Comparison of ENCODE assay signal across 8 mouse cellular contexts in the genomic region with DNA sequence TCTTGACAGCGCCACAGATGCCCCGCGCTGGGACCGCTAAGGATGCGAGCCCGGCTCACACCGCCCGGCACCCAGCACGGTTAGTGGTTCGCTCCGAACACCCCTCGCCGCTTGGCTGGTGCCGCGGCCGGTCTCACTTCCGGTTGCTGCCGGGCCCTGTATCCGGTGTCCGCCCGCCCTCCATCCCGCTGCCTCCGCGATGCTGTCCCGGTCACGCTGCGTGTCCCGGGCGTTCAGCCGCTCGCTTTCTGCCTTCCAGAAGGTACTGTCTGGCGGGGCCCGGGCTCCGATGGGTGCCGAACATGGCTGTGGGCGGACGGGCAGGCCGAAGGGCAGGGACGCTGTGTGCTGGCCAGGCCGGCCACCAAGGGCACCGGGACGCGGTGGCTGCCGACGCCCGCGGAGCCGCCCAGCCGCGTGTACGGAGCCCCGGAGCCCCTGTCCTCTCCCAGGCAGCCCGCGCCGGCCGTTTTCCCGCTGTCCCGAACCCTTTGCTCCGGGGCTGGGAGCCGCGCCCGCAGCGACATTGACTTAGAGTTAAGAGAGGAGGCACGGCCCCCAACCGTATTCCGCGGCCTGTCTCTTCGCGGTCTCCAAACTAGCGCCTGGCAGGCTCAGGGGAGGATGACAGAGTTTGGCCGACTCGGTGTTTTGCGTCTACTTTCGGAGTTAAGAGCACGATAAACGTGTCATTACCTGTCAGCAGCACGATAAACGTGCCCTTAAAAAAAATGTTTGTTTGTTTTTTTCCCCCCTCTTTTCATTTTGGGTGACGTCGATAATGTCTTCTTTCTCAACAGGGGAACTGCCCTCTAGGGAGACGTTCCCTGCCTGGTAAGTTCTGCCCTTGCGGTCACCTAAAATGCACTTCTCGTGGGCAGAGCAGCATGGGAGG. TPM values are rescaled to one million over a fixed set of nuclear protein-coding genes. Genes with fewer than 3 reads are reported as not detected.
DNase-seq lines count a peak whose midpoint lies in the region; ATAC-seq and TF ChIP-seq lines count a peak whose summit lies in the region.

TSS of gene Prox2 (minus strand) at position 62 of the 895 bp plus-strand sequence.
TSS of gene Dlst (plus strand) at position 136 of the 895 bp plus-strand sequence.

- H3K9me3 ChIP-seq in heart, embryonic 13.5 days: no peaks in the 10 kb centered on the region
- H3K9me3 ChIP-seq in liver, embryonic 11.5 days (ENCODE audit: control insufficient read depth, low read length): no peaks in the 10 kb centered on the region

- H3K27ac ChIP-seq in brown adipose tissue, adult 24 weeks (replicated peaks; ENCODE audit: low read depth, low read length): peak within 1 kb of the TSS; percentile 97
- peak within 1 kb of the TSS; percentile 95 for H3K27ac ChIP-seq in heart, embryonic 13.5 days (replicated peaks)
- peak within 1 kb of the TSS; percentile 85 for H3K27ac ChIP-seq in liver, embryonic 11.5 days (ENCODE audit: low read depth, low read length)

- under 1% methylated on average over 83 of the region's 83 CpGs for WGBS in heart, embryonic 13.5 days
- WGBS in liver, embryonic 11.5 days: under 1% methylated on average over 77 of the region's 83 CpGs

- H3K36me3 ChIP-seq in heart, embryonic 13.5 days: peaks cover 20% of the 10 kb centered on the region
- peaks cover 4% of the 10 kb centered on the region; the same call in 1 of the 2 replicates for H3K36me3 ChIP-seq in liver, embryonic 11.5 days (ENCODE audit: control insufficient read depth, insufficient read depth, low read length)
- peaks cover 13% of the 10 kb centered on the region for H3K36me3 ChIP-seq in myocyte (ENCODE audit: control insufficient read depth, insufficient read depth)

- no peaks in the 10 kb centered on the region for H3K27me3 ChIP-seq in heart, embryonic 13.5 days (replicated peaks)
- H3K27me3 ChIP-seq in liver, embryonic 11.5 days (replicated peaks; ENCODE audit: control insufficient read depth, insufficient read depth, low read length): no peaks in the 10 kb centered on the region
- H3K27me3 ChIP-seq in myocyte (ENCODE audit: control insufficient read depth, insufficient read depth, insufficient read length): no peaks in the 10 kb centered on the region

- peak within 1 kb of the TSS; percentile 75 for H3ac ChIP-seq in myocyte (ENCODE audit: control insufficient read depth, insufficient read length)

- DNase-seq in kidney, postnatal 10 days: peak; percentile 94
- peak; percentile 92 for DNase-seq in liver, embryonic 11.5 days (ENCODE audit: low spot score)
- DNase-seq in spleen, postnatal 4 days (ENCODE audit: low spot score in 2 of 2): peak; percentile 89 to 96

- peak within 1 kb of the TSS; percentile 99 for H3K9ac ChIP-seq in heart, embryonic 13.5 days
- H3K9ac ChIP-seq in liver, embryonic 11.5 days (ENCODE audit: low read depth, low read length): peak within 1 kb of the TSS; percentile 82

- H3K4me1 ChIP-seq in brown adipose tissue, adult 24 weeks (ENCODE audit: control insufficient read depth, insufficient read depth, insufficient read length, low read length): peaks cover 14% of the 10 kb centered on the region
- H3K4me1 ChIP-seq in heart, embryonic 13.5 days: peaks cover 52% of the 10 kb centered on the region
- H3K4me1 ChIP-seq in liver, embryonic 11.5 days (replicated peaks; ENCODE audit: control insufficient read depth, insufficient read depth, low read length): peaks cover 38% of the 10 kb centered on the region

- peaks cover 50% of the 10 kb centered on the region for H3K79me2 ChIP-seq in myocyte (ENCODE audit: control insufficient read depth, insufficient read depth)

- peak within 1 kb of the TSS; percentile 90 for H3K4me2 ChIP-seq in heart, embryonic 13.5 days
- H3K4me2 ChIP-seq in liver, embryonic 11.5 days: peak within 1 kb of the TSS; percentile 72
- peak within 1 kb of the TSS; percentile 87 for H3K4me2 ChIP-seq in myocyte (ENCODE audit: low read depth)

- peak; percentile 96 for ATAC-seq in CD4-positive, CD25-positive, alpha-beta regulatory T cell, adult 4 months
- peak; percentile 92 for ATAC-seq in erythroid progenitor cell, adult 5-6 weeks (replicated peaks; ENCODE audit: low FRiP score, poor library complexity, severe bottlenecking)
- peak; percentile 92 for ATAC-seq in heart, embryonic 13.5 days (ENCODE audit: extremely low read depth, insufficient number of reproducible peaks, low FRiP score, low TSS enrichment)
- peak; percentile 91 for ATAC-seq in liver, embryonic 11.5 days (replicated peaks; ENCODE audit: low FRiP score)

- peak; percentile 99 for TF ChIP-seq POLR2A in myocyte (IDR thresholded peaks at IDR 0.05; ENCODE audit: insufficient read length, low read depth)

- peak within 1 kb of the TSS; percentile 95 for H3K4me3 ChIP-seq in brown adipose tissue, adult 24 weeks (ENCODE audit: insufficient read depth, low read depth, low read length)
- H3K4me3 ChIP-seq in heart, embryonic 13.5 days: peak within 1 kb of the TSS; percentile 98
- H3K4me3 ChIP-seq in liver, embryonic 11.5 days (ENCODE audit: low read depth, low read length): peak within 1 kb of the TSS; percentile 78
- peak within 1 kb of the TSS; percentile 85 for H3K4me3 ChIP-seq in myocyte

TF ChIP-seq in myocyte, 11 proteins besides CTCF, POLR2A, EP300 and RAD21:
- TF ChIP-seq MYOG (IDR thresholded peaks at IDR 0.05; ENCODE audit: control insufficient read depth in 1 of 3, insufficient read depth in 1 of 3, insufficient read length in 2 of 3, low read depth in 2 of 3) (no peak), USF1 (IDR thresholded peaks at IDR 0.05; ENCODE audit: low read depth) (no peak), TCF3 (IDR thresholded peaks at IDR 0.05; ENCODE audit: insufficient read length, low read depth) (no peak), MYOD1 (IDR thresholded peaks at IDR 0.05; ENCODE audit: control insufficient read depth in 1 of 3, insufficient read length in 2 of 3, low read depth in 2 of 3) (no peak), REST (IDR thresholded peaks at IDR 0.05; ENCODE audit: insufficient read depth, insufficient read length) (no peak), MAX (IDR thresholded peaks at IDR 0.05; ENCODE audit: low read depth) (no peak), POLR2AphosphoS2 (IDR thresholded peaks at IDR 0.05; ENCODE audit: insufficient read length, low read depth) (peak; percentile 99), SRF (IDR thresholded peaks at IDR 0.05; ENCODE audit: control insufficient read depth, insufficient read length, low read depth) (peak; percentile 48), E2F4 (IDR thresholded peaks at IDR 0.05; ENCODE audit: insufficient read depth) (no peak), CEBPB (IDR thresholded peaks at IDR 0.05; ENCODE audit: insufficient read depth, poor library complexity, severe bottlenecking) (no peak), TCF12 (IDR thresholded peaks at IDR 0.05; ENCODE audit: insufficient read depth, poor library complexity, severe bottlenecking) (no peak)

RNA-seq across cellular contexts. Expression of gene Prox2, which starts in this region (rescaled TPM):
- polyA plus RNA-seq in CD4-positive, CD25-positive, alpha-beta regulatory T cell, adult 4 months (2017; shearing (Covaris generic)): 1 to 10 TPM; 3.4 to 5.5 TPM
- 1.6 and 8.0 TPM in 2 replicates for polyA plus RNA-seq in brown adipose tissue, adult 24 weeks (2012; ENCODE audit: insufficient read depth, insufficient read length, missing spikeins)
- 7.5 and 14.1 TPM in 2 replicates for total RNA-seq in erythroid progenitor cell, adult 5-6 weeks (2015; ENCODE audit: low replicate concordance)
- total RNA-seq in erythroid progenitor cell, adult 5-6 weeks (2017; ENCODE audit: low replicate concordance): 6.0 and 21.6 TPM in 2 replicates
- polyA plus RNA-seq in heart, embryonic 13.5 days (2015; fragmentation: Nextera tagmentation; extraction: Ambion mirVana): 1.9 and 2.8 TPM in 2 replicates
- 3.8 and 4.3 TPM in 2 replicates for polyA plus RNA-seq in liver, embryonic 11.5 days (2014; fragmentation: Nextera tagmentation; extraction: Ambion mirVana)
- polyA plus RNA-seq in myocyte (2012; fragmentation: generic; extraction: Trizol): 1.9 TPM

RNA-seq across cellular contexts. Expression of gene Dlst, which starts in this region (rescaled TPM):
- polyA plus RNA-seq in CD4-positive, CD25-positive, alpha-beta regulatory T cell, adult 4 months (2017; shearing (Covaris generic)): 10 to 100 TPM; 57.2 to 73.7 TPM
- polyA plus RNA-seq in brown adipose tissue, adult 24 weeks (2012; ENCODE audit: insufficient read depth, insufficient read length, missing spikeins): 822 and 856 TPM in 2 replicates
- 106 and 118 TPM in 2 replicates for total RNA-seq in erythroid progenitor cell, adult 5-6 weeks (2015; ENCODE audit: low replicate concordance)
- 181 and 293 TPM in 2 replicates for total RNA-seq in erythroid progenitor cell, adult 5-6 weeks (2017; ENCODE audit: low replicate concordance)
- 176 and 193 TPM in 2 replicates for polyA plus RNA-seq in heart, embryonic 13.5 days (2015; fragmentation: Nextera tagmentation; extraction: Ambion mirVana)
- 139 and 143 TPM in 2 replicates for polyA plus RNA-seq in liver, embryonic 11.5 days (2014; fragmentation: Nextera tagmentation; extraction: Ambion mirVana)
- 219 TPM for polyA plus RNA-seq in myocyte (2012; fragmentation: generic; extraction: Trizol)

Comparison
In these comparisons a context has a peak if more than half of its experiments do, and no peak if none do; other contexts are left out.
1. Peak in every context shown above with its lines: DNase-seq, ATAC-seq, H3K4me3 ChIP-seq and H3K27ac ChIP-seq.